Mouse (Mus musculus): Measurements from ENCODE around the gene Ifi27l2b.

Gene Ifi27l2b

DNA sequence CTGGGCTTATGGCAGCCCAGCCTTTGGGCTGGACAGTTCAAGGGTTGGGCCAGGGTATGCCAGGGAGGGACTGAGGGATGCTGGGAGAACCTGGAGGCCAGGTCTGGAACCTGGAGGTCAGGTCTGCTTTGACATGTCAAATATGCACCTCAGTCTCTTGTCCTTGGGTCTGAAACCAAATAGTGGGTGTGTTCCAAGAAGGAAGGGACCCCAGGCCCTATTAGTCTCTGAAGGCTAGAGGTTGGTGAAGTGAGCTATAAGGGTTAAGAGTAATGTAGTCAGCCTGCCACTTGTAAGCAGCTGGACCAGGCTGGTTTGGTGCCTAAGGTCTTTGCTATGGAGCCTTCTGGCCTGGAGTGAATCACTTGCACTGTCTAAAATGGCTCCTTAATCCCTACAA lies 22.2 kb downstream of the Ifi27l2b start:
- no peak for DNase-seq (ENCODE audit: low spot score)

DNA sequence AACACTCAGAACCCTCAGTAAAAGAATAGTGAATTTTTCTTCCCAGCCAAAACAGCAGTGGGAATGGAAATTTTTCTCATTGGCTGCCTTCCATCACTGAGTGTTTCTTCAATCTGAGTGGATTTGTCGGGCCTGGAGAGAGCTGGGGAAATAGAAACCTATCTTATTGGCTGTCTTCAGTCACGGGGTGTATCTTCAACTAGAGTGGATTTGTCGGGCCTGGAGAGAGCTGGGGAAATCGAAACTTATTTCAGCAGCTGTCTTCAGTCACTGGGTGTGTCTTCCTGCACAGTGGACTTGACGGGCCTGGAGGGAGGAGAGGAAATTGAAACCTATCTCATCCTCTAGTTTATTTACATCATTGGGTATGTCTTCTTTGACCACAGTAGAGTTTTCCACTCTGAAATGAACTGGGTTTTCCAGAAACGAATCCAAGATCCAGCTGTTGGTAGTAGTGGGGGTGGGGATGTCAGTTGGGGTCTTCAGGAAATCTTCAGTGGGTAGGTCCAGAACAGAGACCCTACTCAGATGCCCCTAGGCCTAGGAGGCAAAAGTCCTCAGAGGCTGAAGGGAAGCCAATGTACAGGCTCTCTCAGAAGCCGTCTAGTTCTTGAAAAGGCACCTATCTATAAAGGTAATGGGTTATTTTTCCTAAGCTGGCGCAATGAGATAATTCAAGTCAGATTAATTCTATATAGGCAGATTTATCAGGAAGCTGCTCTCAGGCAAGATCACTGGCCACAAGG lies 22.9 kb downstream of the Ifi27l2b start, which contains the start of gene Ifi27:
TSS of gene Ifi27 (plus strand) at position 226 of the 746 bp plus-strand sequence.
- DNase-seq (ENCODE audit: low spot score) = peak; percentile 95

DNA sequence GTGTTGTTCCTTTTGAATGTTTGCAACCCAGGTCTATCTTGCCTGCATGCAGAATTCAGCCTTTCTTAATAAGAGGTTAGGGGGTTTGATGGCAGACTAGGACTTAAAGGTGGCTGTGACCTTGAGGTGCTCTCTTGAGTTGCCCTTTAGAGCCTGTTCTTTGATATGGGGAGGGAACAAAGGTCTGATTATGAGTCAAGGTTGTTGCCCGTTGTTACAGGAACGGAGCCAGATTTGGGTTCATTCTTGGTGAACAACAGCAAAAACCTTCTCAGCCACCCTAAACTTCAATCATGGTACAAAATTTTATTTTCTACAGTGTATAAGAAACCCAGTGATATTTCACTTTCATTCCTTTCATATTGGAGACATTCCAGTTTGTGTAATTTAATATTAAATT lies 23.6 kb downstream of the Ifi27l2b start:
- no peak for DNase-seq (ENCODE audit: low spot score)

DNA sequence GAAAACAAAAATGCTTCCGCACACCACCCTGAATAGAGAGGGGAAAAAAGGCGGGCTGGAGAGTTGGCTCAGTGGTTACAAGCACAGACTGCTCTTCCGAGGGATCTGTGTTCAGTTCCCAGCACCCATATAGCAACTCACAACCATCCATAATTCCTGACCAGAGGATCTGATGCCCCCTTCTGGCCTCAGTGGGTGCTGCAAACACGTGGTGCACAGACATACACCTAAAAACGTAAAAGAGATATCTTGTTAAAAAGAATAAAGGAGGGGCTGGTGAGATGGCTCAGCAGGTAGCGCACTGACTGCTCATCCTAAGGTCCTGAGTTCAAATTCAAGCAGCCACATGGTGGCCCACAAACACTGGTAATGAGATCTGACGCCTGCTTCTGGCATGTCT lies 30.3 kb downstream of the Ifi27l2b start:
- DNase-seq (ENCODE audit: low spot score) = no peak

DNA sequence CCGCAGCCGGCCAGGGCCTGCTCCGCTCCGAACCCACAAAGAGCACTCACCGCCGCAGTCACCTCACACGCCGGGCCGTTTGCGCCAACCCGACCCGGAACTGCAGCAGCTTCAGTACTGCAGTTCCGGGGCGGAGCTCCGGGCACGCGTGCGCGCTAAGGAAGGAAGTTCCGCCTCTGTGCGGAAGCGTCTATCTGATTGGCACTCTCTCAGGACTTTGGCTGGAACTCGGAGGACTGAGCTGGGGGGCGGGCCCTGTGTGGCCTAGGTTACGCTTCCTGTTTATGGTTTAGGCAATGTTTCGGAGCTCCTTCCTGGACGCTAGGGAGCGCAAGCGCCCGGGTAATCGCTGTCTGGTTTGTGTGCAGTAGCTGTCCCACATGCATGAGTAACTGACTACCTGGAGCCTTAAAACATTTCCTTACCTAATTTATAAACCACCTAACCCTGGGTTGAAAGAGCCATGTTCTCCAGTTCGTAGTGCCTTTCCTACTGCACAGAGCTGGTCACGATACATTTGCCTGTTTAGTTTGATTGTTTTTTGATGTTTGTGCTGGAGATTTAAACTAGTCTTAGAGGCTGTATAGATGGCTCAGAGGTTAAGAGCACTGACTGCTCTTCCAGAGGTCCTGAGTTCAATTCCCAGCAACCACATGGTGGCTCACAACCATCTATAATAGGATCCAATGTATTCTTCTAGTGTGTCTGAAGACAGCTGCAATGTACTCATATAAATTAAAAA lies 31.1 kb downstream of the Ifi27l2b start, which contains the start of gene Ddx24:
TSS of gene Ddx24 (minus strand) at position 102 of the 742 bp plus-strand sequence.
- peak; percentile 99 for DNase-seq (ENCODE audit: low spot score)

- no peak for DNase-seq (ENCODE audit: low spot score)
Observed at GRCm38 (mm10) chr12:103425016-103425728, 31.9 kb downstream of the Ifi27l2b start.

GRCm38 (mm10) chr12:103408144-103408543 lies 48.9 kb downstream of the Ifi27l2b start:
- no peak for DNase-seq (ENCODE audit: low spot score)

DNA sequence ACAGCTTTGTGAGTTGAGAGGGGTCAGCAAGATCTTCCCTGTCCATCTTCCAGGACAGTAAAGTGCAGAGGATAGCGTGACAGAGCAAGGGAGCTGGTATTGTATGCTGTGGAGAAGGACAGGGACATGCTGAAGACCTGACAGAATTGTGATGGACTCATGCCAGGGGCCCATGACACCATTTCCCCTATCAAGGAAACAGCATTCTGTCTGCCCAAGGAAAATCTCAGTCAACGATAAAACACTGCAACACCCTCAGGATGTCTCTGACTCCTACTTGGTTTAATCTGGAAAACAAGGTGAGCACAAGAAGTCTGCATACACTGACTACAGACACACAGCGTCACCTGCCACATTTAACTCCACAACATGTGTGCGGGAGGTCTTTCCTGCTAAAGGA lies 49.3 kb downstream of the Ifi27l2b start, which contains the start of gene 9330161L09Rik:
TSS of gene 9330161L09Rik (minus strand) at position 101 of the 400 bp plus-strand sequence.
- no peak for DNase-seq (ENCODE audit: low spot score)

- DNase-seq (ENCODE audit: low spot score) = no peak
Observed at GRCm38 (mm10) chr12:103404131-103404530, 52.9 kb downstream of the Ifi27l2b start.
